Mouse (Mus musculus) heart, postnatal 14 days (tissue): ENCODE measurements at regions not wholly inside any gene's neighbourhood (a gene's known extent, or its start where the extent isn't known, plus 50 kb on each side); places are given as distances from the start of the nearest gene placed in this dataset.
A peak's percentile ranks its signal among the peaks of the same experiment; 100 is the strongest.

Experiments
- DNase-seq, 2 experiments: peaks; one replicate each; pipeline ENCODE4 v3.0.0; 2021 to 2022
- intact Hi-C: fragments of 180-260 bp; cut with DNase I; formaldehyde crosslinking; loops from one replicate; pipeline ENCODE4 v1.15.1; 2025

DNA sequence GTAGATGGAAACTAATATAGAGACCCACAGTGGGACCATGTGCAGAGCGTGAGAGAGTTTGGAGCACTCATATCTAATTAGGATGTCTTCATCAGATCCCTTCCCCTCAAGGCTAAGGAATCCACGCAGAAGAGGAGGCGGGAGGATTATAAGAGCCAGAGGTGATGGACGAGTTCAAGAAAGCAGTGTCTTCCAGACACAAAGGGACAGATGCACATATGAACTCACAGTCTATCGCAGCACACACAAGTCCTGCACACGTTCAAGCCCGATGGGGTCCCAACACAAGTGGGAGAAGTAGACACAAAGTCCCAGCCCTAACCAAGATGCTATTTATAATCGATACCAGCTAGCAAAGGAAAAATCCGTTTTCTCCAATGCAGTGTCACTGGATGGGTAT is 114.6 kb downstream of the Erv3 start:
- no peak for DNase-seq
- intact Hi-C loops = no loop called here

DNA sequence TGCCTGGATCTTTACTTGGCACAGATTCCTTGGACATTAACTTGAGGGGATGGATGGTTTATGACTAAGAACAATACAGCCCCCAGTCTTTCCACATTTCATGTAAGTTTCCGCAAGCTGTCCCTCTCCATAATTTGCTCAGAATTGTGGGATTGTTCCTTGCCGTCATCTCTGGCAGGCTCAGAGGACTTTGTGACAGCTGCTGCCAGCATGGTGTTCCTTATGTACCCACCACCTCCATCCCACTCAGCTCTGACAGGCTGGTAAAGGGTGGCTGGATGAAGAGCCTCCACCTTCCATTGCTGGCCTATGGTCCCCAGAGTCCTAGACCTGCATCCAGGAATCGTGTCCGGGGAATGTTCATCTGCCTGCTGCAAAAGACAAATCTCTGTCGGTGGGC is 119.1 kb downstream of the Erv3 start:
- DNase-seq = no peak
- intact Hi-C loops = no loop called here

DNA sequence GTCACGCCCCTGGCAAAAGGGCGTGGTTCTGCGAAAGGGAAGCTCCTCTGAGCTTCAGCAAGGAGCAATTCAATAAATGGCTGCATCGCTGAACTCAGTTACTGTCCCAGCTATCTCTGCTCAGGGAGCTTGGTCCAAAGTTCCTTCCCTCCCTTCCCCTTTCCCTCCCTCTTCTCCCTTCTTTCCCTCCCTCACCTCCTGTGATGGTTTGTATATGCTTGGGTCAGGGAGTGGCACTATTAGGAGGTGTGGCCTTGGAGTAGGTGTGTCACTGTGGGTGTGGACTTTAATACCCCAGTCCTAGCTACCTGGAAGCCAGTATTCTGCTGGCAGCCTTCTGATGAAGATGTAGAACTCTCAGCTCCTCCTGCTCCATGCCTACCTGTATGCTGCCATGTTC is 120.5 kb downstream of the Erv3 start:
- intact Hi-C loops = no loop called here
- DNase-seq = no peak

DNA sequence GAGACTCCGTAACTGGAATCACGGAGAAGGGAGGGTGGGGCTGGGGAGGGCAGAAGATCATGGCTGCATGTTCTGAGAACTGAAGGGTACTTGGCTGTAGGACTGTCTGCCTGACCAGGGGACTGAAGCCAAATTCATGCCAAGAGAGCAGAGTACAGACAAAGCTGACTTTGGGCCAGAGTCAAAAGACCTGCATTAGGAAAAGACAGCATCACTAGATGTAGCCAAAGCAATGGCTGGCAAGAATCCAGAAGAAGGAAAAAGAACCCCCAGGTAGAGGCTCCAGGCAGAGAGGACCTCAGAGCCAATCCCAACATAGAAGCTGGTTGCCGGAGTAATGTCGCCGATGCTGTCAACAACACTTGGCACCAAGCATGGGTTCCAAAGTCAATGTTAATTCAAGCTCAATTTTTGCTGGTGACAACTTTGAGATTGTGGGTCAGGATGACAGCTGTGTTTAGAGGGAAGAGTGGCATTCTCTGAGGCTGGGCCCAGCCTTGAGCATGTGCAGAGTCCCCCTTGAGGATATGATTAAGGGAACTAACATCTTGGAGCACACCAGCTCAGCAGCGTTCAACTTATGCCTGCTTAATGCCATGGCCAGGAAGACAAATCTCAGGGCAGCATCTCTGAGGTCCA is 124.7 kb downstream of the Erv3 start:
- intact Hi-C loops = no loop called here
- peak in 1 of 2 experiments; percentile 10 for DNase-seq

DNA sequence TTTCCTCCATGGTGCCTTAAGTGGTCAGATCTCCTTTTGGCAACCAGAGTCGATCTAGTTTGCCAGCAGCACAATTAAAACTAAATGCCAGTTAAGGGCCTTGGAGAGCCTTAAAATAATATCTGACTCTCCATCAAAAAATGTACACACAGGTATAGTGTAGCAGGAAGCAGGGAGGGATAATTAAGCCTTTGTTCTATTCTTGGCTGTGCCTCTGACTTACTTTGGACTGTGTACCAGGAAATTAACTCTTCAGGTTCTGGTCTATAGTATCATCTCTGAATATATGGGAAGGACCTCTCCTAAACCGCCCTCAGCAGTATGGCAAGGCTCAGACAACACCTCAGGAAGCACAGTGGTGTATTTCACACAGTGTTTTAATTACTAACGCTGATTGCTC is 133.0 kb downstream of the Erv3 start:
- no peak for DNase-seq

DNA sequence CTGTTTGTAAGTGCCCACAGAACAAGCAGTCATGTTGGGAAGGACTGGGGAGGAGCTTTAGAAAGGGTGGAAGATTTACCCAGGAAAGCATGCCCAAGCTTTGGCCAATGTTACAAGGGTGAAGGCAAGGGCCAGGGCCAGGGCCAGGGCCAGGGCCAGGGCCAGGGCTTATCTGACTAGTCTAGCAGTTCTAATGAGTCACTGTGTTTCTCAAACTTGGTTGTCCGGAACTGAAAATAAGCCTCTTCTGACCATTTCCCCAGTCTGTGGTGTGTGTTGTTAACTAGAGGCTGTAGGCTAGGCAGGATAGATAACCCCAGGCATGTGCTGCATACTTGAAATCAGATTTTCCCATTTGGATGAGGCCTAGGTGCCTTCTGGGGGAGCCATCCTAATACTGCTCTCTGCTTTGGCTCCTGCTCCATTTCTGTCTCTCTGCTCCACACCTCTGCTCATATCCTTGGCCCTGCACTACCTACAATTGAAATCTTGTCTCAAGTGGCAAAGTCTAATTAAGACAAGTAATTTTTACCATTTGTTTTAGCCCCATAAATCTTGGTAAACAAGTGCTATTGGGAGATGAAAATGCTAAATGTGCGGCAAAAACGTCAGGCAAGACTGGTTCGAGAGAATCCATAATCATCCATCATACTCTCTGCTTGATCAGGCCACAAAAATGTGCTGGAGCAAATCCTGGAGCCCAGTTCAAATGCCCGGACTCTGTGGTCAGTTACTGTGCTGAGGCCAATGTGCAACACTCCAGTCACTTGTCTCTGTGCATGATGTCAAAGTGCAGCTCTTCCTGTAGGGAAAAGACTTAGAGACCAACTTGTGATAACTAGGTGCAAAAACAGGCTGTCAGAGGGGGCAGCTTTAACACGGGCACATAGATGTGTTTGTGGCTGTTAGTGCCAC is 137.7 kb downstream of the Erv3 start:
- no peak for DNase-seq
- intact Hi-C loops = no loop called here

More for the DNA sequence above, 133.0 kb downstream of the Erv3 start:
- intact Hi-C loops = no loop called here

DNA sequence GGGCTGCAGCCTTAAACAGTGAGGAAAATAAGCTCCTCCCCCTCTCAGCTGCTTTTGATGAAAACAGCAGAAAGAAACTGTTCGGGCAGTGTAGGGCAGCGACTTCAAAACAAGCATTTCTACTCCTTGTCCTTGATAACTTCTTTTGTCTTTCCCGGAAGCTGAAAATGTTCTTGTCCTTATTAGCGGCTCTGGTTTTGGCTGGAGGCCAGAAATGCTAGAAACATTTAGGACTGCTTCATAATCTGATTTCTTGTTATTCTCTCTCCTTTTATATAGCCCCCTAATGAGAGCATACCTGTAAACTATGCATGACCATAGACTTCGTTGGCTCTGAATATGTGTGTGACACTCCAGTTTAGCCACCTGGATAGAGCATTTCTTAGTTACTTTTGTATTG is 142.0 kb downstream of the Erv3 start:
- intact Hi-C loops = no loop called here
- no peak for DNase-seq

DNA sequence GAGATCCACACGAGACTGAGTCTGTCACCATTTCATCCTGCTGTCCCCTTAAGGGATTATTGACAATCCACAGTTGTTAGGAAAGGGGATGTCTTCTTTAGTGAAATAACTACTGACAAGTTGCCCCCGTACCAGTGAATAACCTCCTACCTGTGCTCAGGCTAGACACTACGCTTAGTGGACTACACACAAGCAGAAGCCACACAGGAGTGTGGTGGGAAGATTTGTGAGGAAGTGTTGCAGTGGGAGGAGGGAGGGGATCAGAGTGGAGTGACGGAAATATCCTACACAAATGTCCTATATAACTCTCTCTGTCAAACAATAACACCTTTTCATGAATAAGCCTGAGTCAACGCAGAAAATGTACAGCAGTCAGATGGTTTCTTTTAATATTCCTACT is 142.7 kb downstream of the Erv3 start:
- no peak for DNase-seq
- intact Hi-C loops = no loop called here

DNA sequence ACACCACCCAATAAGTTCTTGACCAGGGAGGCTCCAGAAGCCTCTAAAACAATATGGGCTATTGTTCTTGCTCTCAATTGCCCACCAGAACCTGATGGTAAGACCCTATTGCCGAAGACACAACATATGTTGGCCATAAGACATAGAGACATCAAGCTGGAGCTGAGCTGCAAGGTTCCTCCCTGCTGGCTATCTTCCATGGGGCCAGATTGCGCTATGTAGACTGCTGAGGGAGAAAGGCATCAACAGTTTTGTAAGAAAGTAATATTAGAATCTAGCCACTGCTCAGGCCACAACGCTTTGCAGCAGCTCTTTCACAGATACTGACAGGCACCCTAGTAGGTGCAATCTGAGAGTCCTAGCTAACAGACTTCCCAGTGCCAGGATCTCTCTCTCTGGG is 144.2 kb downstream of the Erv3 start:
- intact Hi-C loops = no loop called here
- DNase-seq = no peak

DNA sequence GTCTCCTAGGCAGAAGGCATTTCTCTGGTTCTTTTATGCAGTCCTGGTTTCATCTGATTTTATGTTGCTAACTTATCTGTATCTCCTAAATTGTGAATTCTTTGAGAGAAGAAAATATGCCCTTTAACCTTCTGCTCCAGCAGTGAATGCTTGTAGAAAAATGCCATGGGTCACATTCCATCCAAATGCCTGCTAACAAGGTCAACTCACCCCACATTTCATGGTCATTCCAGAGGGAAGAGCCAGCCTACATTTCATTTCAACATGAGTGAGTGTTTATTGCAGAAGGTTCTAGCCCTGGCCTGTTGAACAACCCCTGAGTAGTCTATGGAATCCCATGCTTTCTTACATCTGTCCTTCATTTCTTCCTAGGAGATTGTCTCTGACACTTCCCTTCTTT is 147.7 kb downstream of the Erv3 start:
- no peak for DNase-seq
- intact Hi-C loops = no loop called here

DNA sequence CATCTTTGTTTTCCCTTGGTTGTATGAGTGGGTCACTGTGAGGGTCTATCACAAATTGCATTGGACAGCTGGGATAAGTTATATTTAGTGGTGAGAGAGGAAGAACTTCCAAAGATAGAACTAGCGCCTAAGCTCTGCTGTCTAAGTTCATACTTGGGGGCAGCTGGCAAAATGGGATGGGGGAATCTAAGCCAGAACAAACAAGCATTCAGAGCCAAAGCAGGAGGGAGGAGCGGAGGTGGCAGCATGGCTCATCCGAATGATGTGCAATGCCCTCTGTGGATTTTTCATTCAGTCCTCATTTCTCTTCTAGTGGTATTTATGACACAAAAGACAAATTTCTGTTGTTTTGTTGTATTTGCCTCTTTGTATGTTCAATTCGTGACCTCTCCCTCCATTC is 144.5 kb upstream of the Adra1d start:
- DNase-seq = no peak

DNA sequence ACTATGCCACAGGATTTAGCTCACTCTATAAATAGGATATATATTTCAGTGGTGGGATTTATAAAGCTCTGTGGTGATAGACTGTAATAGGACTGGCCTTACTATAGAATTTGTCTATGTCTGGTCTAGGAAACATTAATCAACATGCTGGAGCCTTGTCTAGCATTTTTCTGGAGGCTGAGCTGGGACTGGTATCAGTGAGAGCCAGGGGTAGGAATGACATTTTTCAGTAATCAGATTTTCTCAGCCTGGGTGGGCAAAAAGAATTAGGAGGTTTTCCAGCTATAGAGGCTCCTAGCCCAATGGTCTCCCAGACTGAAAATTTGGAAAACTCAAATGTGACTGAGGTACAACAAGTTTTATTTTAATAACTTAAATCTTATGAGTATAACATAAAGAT is 142.3 kb upstream of the Adra1d start:
- intact Hi-C loops = no loop called here

More for the DNA sequence above, 144.5 kb upstream of the Adra1d start:
- intact Hi-C loops = no loop called here

DNA sequence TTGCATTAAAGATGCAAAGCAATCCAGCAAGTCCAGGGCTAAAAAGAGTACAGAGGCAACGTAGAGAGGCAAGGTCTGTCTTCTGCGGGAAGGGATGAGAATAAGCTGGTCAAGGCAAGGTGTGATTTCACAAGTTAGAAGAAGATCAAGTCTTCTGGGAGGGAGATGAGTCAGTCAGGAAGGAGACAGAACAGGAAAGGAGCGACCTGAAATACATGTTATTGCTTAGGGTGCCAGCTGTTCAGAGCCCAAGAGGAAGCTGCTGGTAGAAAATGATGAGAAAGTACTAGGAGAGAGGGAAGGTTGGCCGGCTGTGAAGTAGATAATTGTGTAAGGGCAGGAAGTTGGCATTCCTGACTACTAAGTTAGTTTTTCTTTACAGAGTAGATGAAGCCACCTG is 140.1 kb upstream of the Adra1d start:
- intact Hi-C loops = no loop called here
- DNase-seq = no peak

More for the DNA sequence above, 142.3 kb upstream of the Adra1d start:
- no peak for DNase-seq

DNA sequence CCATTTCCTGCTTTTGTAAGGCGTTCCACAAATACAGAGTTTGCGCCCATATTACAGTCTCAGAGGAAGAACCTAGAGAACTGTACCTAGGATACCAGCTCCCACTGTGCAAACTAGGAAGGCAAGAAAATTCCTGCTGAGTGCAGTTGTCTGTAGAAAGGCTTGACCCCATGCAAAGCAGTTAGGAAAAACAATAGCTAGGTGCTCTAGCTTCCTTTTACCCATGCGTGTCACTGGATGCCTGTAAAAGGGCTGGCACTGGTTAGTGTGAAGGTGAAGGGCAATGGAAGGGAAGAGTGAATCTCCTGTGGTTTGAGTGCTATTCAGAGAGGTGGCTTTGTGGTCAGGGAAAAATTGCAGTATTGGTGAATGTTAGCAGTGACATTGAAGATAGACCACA is 137.7 kb upstream of the Adra1d start:
- intact Hi-C loops = no loop called here
- DNase-seq = no peak

DNA sequence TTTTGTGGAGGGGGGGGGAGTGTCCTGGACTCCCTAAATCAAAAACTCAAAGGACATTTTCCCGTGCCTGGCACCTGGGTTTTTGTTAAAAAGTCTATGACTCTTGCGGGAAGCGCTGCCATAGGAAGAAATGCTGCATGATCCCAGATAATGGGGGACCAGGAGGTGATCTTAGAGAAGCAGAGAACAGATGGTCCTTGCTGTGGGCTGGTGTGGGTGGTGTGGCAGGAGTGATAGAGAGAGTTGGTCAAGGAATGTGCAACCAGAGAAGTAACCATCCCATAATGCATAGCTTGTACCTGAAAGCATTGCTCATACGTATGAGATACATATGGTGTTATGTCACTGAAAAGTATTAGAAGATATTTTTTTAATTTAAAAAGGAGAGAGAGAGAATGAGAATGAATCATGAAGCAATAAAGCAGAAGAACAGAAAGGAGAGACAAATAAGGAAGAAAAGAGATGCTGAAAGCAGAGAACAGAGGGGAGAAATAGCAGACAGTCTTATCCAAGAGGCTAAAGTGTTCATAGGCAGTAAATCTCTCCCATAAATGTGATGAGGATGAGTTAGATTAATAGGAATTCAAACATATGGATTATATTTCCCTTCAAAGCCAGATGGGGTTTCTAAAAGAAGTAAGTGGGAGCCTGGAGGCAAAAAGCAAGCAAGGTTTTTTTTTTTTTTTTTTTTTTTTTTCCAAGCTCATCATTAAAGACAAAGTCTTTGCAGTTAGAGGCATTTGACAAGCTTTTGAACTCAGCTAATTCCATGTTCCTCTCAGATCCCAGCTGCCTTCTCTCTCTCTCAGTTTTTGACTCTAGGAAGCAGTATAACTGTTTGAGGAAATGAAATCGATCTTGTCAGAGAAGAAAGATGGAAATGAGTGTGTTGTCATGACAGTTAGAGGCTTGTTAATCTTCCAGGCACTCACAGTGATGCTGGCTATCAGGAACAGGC is 136.2 kb upstream of the Adra1d start:
- DNase-seq = no peak
- intact Hi-C loops = no loop called here

DNA sequence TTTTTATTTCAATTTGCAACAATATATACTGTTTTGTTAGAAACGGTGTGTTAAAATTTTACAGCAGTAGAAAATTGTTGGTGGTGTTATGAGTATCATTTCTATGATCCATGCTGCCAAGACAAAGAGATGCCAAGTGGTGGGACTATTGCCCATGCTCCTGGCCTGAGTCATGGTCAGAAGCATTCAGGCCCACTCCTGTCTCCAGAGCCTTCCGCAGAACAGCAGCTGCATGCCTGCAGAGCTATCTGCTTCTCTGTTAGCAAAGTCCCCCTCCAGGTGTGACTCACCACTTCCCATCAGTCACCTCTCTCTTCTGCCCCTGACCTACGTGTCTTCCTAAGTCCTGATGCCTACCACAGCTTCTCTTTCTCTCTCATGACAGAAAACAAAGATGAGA is 134.2 kb upstream of the Adra1d start:
- intact Hi-C loops = no loop called here
- no peak for DNase-seq

DNA sequence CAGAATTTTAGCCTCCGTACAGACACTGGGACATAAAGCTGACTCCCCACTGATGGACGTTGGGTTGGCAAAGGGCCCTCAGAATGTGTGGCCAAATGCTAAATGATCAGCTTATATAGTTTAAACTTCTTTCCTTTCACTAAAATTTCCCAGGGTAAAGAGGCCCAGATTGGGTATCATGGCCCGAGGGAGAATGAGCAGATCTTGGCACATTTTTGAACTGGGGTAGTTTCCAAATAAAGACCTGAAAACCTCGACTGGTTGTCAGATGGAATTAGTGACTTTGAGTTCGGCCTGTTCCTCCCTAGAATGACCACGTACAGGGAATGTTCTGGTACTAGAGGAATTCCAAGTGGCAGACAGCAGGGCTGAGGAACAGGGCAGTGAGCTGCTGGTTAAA is 127.9 kb upstream of the Adra1d start:
- intact Hi-C loops = no loop called here
- no peak for DNase-seq

DNA sequence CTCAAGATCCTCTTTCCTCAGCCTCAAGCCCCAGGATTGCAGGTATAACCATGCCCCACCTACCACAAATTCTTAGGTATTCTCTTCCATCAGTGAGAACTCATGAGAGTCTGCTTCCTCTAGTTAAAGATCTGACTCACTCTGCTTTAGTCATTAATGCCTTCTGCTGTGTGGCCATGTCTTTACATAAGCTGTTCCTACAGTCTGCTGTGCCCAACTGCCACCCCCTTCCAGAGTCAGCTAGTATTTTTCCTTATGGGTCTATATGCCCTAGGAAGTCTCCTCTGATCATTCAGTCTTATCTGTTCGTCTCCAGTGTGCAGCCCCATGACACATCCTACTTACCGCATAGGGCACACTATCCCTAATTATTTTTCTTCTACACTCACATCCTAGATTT is 126.2 kb upstream of the Adra1d start:
- intact Hi-C loops = no loop called here
- DNase-seq = no peak

DNA sequence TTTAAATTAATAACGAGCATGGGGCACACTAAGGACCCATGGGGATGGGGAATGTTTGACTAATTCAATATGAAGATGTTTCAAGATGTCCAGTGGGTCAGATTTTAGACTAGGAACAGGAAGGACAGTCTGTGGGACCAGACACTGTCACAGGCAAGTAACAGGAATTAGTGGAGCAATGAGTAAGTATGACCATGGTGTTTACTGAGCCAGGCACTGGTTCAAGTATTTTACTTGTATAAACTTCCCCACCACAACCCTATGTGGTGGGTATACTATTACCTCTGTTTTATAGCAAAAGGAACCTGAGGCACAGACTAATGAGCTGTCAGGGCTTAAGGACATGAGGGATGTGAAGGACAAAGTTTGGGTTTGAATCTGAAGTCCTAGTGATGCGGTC is 125.4 kb upstream of the Adra1d start:
- DNase-seq = no peak
- intact Hi-C loops = no loop called here

DNA sequence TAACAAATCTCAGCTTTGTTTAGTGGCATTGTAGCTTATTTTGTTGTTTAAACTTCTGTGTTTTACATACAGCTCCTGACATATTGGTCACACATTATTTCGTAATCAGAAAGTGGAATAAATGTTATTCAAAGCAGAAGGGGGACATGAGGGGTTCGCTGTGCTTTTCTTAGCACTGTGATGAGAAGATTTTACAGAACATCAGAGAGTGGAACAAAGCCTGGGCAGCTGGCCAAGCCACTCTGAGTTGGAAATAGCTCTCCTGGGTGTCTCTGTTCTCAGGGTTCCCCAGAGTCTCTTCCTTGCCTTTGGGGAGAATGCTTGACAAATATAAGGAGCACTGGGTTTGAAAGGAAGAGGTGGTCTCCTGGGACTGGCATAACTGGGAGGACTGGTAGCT is 124.7 kb upstream of the Adra1d start:
- intact Hi-C loops = no loop called here
- peak; percentile 64 to 66 for DNase-seq

DNA sequence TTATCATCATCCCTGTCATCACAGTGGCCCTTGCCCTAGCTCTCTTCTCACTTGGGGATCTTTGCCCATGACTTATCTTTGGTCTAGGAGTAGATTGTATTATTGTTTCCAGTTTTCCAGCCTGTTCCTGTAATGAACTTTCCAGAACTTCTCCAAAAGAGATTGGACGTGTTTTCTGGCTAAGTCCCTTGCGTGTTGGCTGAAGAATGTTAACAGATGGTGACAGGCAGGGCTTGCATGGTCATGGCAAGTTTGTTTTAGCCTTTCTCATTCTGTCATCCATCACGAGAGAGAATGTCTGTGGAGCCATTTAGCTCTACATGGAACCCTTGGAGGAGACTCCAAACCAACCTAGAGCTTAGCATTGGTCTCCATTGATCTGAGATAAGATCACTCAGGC is 123.2 kb upstream of the Adra1d start:
- peak; percentile 9 to 36 for DNase-seq
- intact Hi-C loops = no loop called here
